Mouse (Mus musculus) kidney, embryonic 14.5 days (tissue): ENCODE data around the gene Gpatch1. TPM values are rescaled to one million over a fixed set of nuclear protein-coding genes. Genes with fewer than 3 reads are reported as not detected.

Source experiments
- ATAC-seq: fragments of 200-750 bp; cut with Nextera tagmentation; 2 replicates; pipeline ENCODE4 v1.8.0; 2017; ENCODE audit warnings: moderate number of reproducible peaks, mild to moderate bottlenecking, moderate TSS enrichment, moderate library complexity; ENCODE audit not compliant: low FRiP score, low TSS enrichment
- H3K27ac ChIP-seq: fragments of 300-500 bp; sonication (generic); 2 replicates; pipeline ENCODE4 v1.5.1; 2014; ENCODE audit warnings: low read depth, mild to moderate bottlenecking, low read length, moderate library complexity, mixed read lengths
- H3K27me3 ChIP-seq: fragments of 300-500 bp; sonication (generic); 2 replicates; pipeline ENCODE4 v1.6.1; 2014; ENCODE audit warnings: mild to moderate bottlenecking, low read length; ENCODE audit not compliant: control insufficient read depth, insufficient read depth
- H3K36me3 ChIP-seq: fragments of 300-500 bp; sonication (generic); 2 replicates; pipeline ENCODE4 v1.6.1; 2014; ENCODE audit warnings: low read length, mixed read lengths; ENCODE audit not compliant: control insufficient read depth, insufficient read depth
- H3K4me1 ChIP-seq: fragments of 300-500 bp; sonication (generic); 2 replicates; pipeline ENCODE4 v1.6.1; 2014; ENCODE audit warnings: low read length, mixed read lengths; ENCODE audit not compliant: control insufficient read depth, insufficient read depth
- H3K4me2 ChIP-seq: fragments of 300-500 bp; sonication (generic); replicated peaks from 2 replicates; pipeline ENCODE4 v1.6.1; 2014; ENCODE audit warnings: low read depth, mild to moderate bottlenecking, low read length
- H3K4me3 ChIP-seq: fragments of 300-500 bp; sonication (generic); 2 replicates; pipeline ENCODE4 v1.5.1; 2014; ENCODE audit warnings: mild to moderate bottlenecking, low read length
- H3K9ac ChIP-seq: fragments of 300-500 bp; sonication (generic); 2 replicates; pipeline ENCODE4 v1.6.1; 2014; ENCODE audit warnings: low read depth, mild to moderate bottlenecking, low read length, moderate library complexity
- H3K9me3 ChIP-seq: fragments of 300-500 bp; sonication (generic); 2 replicates; pipeline ENCODE4 v1.6.1; 2016; ENCODE audit warnings: low read length; ENCODE audit not compliant: control insufficient read depth
- WGBS: fragments of 180-500 bp; shearing (Covaris S2); extraction: QIAGEN DNeasy Blood & Tissue Kit; methylation state at CpG from one replicate; pipeline ENCODE4 v1.1.7; 2014; 5-methylcytosine and 5-hydroxymethylcytosine counted together
- polyA plus RNA-seq: library from polyadenylated mRNA; unstranded; fragments of >200 nt; fragmentation: Nextera tagmentation; extraction: Ambion mirVana; gene quantifications from 2 replicates; pipeline ENCODE4 v1.2.1, GENCODE M21; 2014

Gpatch1 gene
- polyA plus RNA-seq, 1 experiment from 2014 or later = 20.5 TPM

- Histone ChIP-seq H3K9me3 (no peaks in the 10 kb centered on the region), H3K4me1 (no peaks in the 10 kb centered on the region), H3K4me2 (no peak overlapping the region), H3K27ac (no peak overlapping the region), H3K9ac (no peak overlapping the region), H3K36me3 (peaks cover 51% of the 10 kb centered on the region), H3K27me3 (no peaks in the 10 kb centered on the region), H3K4me3 (no peak overlapping the region)
- no peak for ATAC-seq
These were observed 17.4 kb downstream of the Gpatch1 start for GRCm38 (mm10) chr7:35300792-35301191.

DNA sequence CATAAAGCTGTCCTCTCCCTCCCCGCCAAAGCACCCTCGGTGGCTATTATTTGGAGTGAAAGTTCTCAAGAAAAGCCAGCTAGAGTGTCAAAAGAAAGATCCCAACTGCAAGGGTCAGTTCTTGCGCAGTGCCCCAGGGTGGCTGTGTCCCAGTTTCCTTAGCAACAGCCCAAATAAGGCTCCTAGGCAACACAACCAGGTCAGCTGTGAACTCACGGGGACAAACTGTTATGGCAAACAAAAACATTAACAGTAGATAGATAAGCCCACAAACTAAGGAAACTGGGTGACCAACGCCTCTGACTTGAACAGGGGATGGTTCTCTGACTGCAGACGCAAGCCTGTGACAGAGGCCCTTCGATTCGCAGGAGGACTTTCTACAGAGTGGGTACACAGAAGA lies 18.6 kb downstream of the Gpatch1 start:
- Histone ChIP-seq H3K27ac (no peak overlapping the region), H3K27me3 (no peaks in the 10 kb centered on the region), H3K36me3 (peaks cover 51% of the 10 kb centered on the region), H3K4me1 (no peaks in the 10 kb centered on the region), H3K9ac (no peak overlapping the region), H3K4me2 (no peak overlapping the region), H3K9me3 (no peaks in the 10 kb centered on the region), H3K4me3 (no peak overlapping the region)
- no peak for ATAC-seq
- 65% methylated on average over 8 of the region's 8 CpGs for WGBS

DNA sequence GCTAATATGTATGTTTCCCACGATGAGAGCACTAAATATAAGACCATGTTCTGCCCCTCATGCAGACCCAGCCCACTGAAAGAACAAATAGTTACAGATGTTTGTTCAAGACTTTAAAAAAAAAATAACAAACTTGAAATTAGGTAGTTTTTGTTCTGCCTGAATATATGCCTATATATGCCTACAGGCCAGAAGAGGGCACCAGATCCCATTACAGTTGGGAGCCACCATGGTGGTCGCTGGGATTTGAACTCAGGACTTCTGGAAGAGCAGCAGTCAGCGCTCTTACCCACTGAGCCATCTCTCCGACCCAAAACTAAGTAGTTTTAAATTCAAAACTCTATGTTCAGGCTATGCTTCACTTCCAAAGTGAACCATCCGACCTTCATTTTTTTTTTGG lies 20.4 kb downstream of the Gpatch1 start:
- H3K9me3 ChIP-seq = no peaks in the 10 kb centered on the region
- ATAC-seq = no peak
- H3K4me3 ChIP-seq = no peak overlapping the region
- H3K9ac ChIP-seq = no peak overlapping the region
- 93% methylated on average over 5 of the region's 5 CpGs for WGBS
- peaks cover 63% of the 10 kb centered on the region for H3K36me3 ChIP-seq
- H3K27ac ChIP-seq = no peak overlapping the region
- H3K4me2 ChIP-seq = no peak overlapping the region
- H3K27me3 ChIP-seq = no peaks in the 10 kb centered on the region
- H3K4me1 ChIP-seq = no peaks in the 10 kb centered on the region

DNA sequence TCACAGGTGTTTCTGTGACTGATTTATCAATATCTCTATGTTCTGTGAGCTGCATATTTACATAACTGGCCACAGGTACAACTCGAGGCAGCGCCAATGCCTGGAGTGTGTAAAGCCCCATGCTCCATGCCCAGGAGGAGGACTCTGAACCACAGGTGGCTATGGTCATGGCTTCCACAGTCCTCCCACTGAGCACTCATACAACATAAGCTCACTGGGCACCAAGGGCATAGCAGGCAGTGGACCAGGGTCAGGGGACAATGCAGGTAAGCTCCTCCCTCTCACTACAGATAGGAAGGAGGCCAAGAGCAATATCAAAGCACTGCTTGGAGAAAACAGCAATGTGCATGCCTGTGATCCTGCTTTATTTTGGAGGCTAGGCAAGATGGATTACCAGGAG lies 22.6 kb downstream of the Gpatch1 start:
- Histone ChIP-seq H3K9ac (no peak overlapping the region), H3K36me3 (peaks cover 66% of the 10 kb centered on the region), H3K27ac (no peak overlapping the region), H3K4me1 (no peaks in the 10 kb centered on the region), H3K9me3 (no peaks in the 10 kb centered on the region), H3K4me3 (no peak overlapping the region), H3K27me3 (no peaks in the 10 kb centered on the region), H3K4me2 (no peak overlapping the region)
- no peak for ATAC-seq
- 92% methylated on average over 2 of the region's 2 CpGs for WGBS

- Histone ChIP-seq H3K9me3 (no peaks in the 10 kb centered on the region), H3K4me1 (no peaks in the 10 kb centered on the region), H3K27ac (no peak overlapping the region), H3K27me3 (no peaks in the 10 kb centered on the region), H3K36me3 (peaks cover 76% of the 10 kb centered on the region), H3K4me2 (no peak overlapping the region), H3K9ac (no peak overlapping the region), H3K4me3 (no peak overlapping the region)
- WGBS = 91% methylated on average over 13 of the region's 13 CpGs
- ATAC-seq = no peak
These were observed 24.8 kb downstream of the Gpatch1 start for GRCm38 (mm10) chr7:35293464-35293863.

GRCm38 (mm10) chr7:35278933-35279332 lies 39.3 kb downstream of the Gpatch1 start:
- Histone ChIP-seq H3K9me3 (peaks cover 28% of the 10 kb centered on the region), H3K4me3 (no peak overlapping the region), H3K4me1 (no peaks in the 10 kb centered on the region), H3K36me3 (peaks cover 54% of the 10 kb centered on the region), H3K4me2 (no peak overlapping the region), H3K27ac (no peak overlapping the region), H3K27me3 (no peaks in the 10 kb centered on the region), H3K9ac (no peak overlapping the region)
- ATAC-seq = no peak
- WGBS = 92% methylated on average over 3 of the region's 3 CpGs

- WGBS = 90% methylated on average over 4 of the region's 4 CpGs
These were observed 40.8 kb downstream of the Gpatch1 start for GRCm38 (mm10) chr7:35277433-35277832.

DNA sequence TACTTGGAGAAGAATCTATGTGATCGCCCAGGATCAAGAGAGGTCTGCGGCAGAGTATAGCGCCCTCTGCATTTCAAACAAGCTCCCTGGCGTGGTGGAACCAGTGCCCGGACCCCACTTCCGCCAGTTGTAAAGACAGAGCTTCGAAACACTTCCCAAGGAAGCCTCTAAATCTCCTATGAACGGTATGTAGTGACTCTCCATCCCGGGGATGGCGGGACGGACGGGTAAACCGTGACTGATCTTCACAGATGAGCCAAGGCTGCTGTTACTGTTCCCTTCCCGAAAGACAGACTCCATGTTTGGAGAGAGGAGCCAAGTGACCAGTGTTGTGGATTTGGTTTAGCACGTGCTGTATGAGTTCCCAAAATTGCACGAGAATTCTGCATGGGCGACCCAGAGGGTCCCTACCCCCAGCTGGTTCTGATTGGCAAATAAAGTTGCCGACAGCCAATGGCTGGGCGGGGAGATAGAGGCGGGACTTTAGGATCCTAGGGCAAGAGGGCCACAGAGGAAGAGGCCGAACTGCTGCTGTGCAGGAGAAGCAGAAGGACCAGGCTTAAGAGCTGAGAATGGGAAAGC lies 48.7 kb downstream of the Gpatch1 start:
- Histone ChIP-seq H3K9me3 (peaks cover 7% of the 10 kb centered on the region; the same call in 1 of the 2 replicates), H3K27me3 (no peaks in the 10 kb centered on the region), H3K36me3 (no peaks in the 10 kb centered on the region), H3K4me1 (no peaks in the 10 kb centered on the region), H3K4me3 (peak overlapping the region; percentile 24), H3K27ac (peak overlapping the region; percentile 4; the same call in 1 of the 2 replicates), H3K9ac (peak overlapping the region; percentile 32; the same call in 1 of the 2 replicates), H3K4me2 (peak overlapping the region; percentile 56)
- peak; percentile 84 for ATAC-seq
- WGBS = 5% methylated on average over 21 of the region's 21 CpGs

More at GRCm38 (mm10) chr7:35277433-35277832, 40.8 kb downstream of the Gpatch1 start:
- Histone ChIP-seq H3K4me3 (no peak overlapping the region), H3K27me3 (no peaks in the 10 kb centered on the region), H3K27ac (no peak overlapping the region), H3K4me1 (no peaks in the 10 kb centered on the region), H3K9me3 (peaks cover 29% of the 10 kb centered on the region), H3K36me3 (peaks cover 45% of the 10 kb centered on the region), H3K4me2 (no peak overlapping the region), H3K9ac (no peak overlapping the region)
- no peak for ATAC-seq

DNA sequence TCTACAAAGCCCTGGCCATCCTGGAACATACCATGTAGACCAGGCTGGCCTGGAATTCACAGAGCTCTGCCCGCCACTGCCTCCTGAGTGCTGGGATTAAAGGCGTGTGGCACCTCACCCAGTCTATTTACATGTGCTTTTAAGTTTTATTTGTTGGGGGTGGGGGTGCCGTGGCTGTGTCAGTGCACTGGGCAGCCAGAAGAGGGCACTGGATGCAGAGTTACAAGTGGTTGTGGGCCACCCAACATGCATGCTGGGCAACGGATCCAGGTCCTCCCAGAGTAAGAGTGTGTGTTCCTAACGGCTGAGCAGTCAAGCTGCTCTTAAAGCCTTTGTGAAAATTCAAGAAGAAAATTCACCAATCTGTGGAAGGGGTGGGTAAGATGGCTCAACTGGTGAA lies 50.4 kb downstream of the Gpatch1 start:
- H3K27me3 ChIP-seq = no peaks in the 10 kb centered on the region
- H3K36me3 ChIP-seq = no peaks in the 10 kb centered on the region
- H3K4me2 ChIP-seq = no peak overlapping the region
- no peak overlapping the region for H3K27ac ChIP-seq
- no peak for ATAC-seq
- H3K9me3 ChIP-seq = no peaks in the 10 kb centered on the region
- WGBS = 73% methylated on average over 5 of the region's 5 CpGs
- no peak overlapping the region for H3K9ac ChIP-seq
- H3K4me3 ChIP-seq = no peak overlapping the region
- no peaks in the 10 kb centered on the region for H3K4me1 ChIP-seq
